ENCODE assay signal across 16 mouse cellular contexts in genomic region chr12:89436519-89436918, GRCm38 (mm10).
"Had no signal": no experiment of that assay in that cellular context is flagged by ENCODE, and none has a peak within 500 bp of the region (broad histone marks: within the 10 kb centered on the region; RNA-seq: fewer than 3 reads in every experiment).

No protein-coding gene starts in this region.

- H3K4me2 ChIP-seq: limb, embryonic 13.5 days; liver, embryonic 12.5 days; liver, embryonic 15.5 days; midbrain, embryonic 11.5 days had no signal

- H3K27ac ChIP-seq: layer of hippocampus, adult 2 months; limb, embryonic 10.5 days; limb, embryonic 13.5 days; liver, embryonic 12.5 days; liver, embryonic 15.5 days had no signal

- ATAC-seq: liver, embryonic 12.5 days had no signal

- H3K4me1 ChIP-seq: limb, embryonic 10.5 days; limb, embryonic 13.5 days; liver, embryonic 12.5 days; liver, embryonic 15.5 days had no signal

- H3K4me3 ChIP-seq: layer of hippocampus, adult 2 months; limb, embryonic 10.5 days; limb, embryonic 13.5 days; liver, embryonic 12.5 days; liver, embryonic 15.5 days had no signal

- H3K36me3 ChIP-seq: limb, embryonic 10.5 days; limb, embryonic 13.5 days; liver, embryonic 12.5 days; liver, embryonic 15.5 days had no signal

- DNase-seq: kidney, adult 9 months; kidney, postnatal 14 days; layer of hippocampus, adult 9-11 months; liver; lung, adult 2 months; lung, postnatal 10 days; lung, postnatal 36 days; midbrain, embryonic 14.5 days; thymus, adult 18-20 months; thymus, postnatal 4 days had no signal

- H3K27me3 ChIP-seq: limb, embryonic 13.5 days; liver, embryonic 12.5 days; liver, embryonic 15.5 days had no signal

- H3K9ac ChIP-seq: limb, embryonic 13.5 days; liver, embryonic 12.5 days; liver, embryonic 15.5 days had no signal

- H3K9me3 ChIP-seq: limb, embryonic 10.5 days; limb, embryonic 13.5 days; liver, embryonic 12.5 days; liver, embryonic 15.5 days had no signal
